Mouse (Mus musculus) myocyte (in vitro differentiated cells): ENCODE results near the gene Stra6. TPM values are rescaled to one million over a fixed set of nuclear protein-coding genes. Genes with fewer than 3 reads are reported as not detected.

ENCODE experiments used
- H3K27me3 ChIP-seq: one replicate; pipeline ENCODE4 v1.6.1; 2011; ENCODE audit not compliant: control insufficient read depth, insufficient read depth, insufficient read length
- H3K36me3 ChIP-seq: one replicate; pipeline ENCODE4 v1.6.1; 2011; ENCODE audit not compliant: control insufficient read depth, insufficient read depth
- H3K4me2 ChIP-seq: one replicate; pipeline ENCODE4 v1.6.1; 2011; ENCODE audit warnings: low read depth, control low read depth
- H3K4me3 ChIP-seq: one replicate; pipeline ENCODE4 v1.5.1; 2011; ENCODE audit warnings: mild to moderate bottlenecking, control low read depth, moderate library complexity
- H3K79me2 ChIP-seq: one replicate; pipeline ENCODE4 v1.6.1; 2011; ENCODE audit not compliant: control insufficient read depth, insufficient read depth
- H3ac ChIP-seq: one replicate; pipeline ENCODE4 v1.6.1; 2011; ENCODE audit not compliant: control insufficient read depth, insufficient read length
- CEBPB ChIP-seq: IDR thresholded peaks from 2 replicates; pipeline ENCODE4 v1.6.1; 2011; ENCODE audit warnings: mild to moderate bottlenecking, moderate library complexity; ENCODE audit not compliant: poor library complexity, insufficient read depth, severe bottlenecking
- E2F4 ChIP-seq: IDR thresholded peaks from one replicate; pipeline ENCODE4 v1.6.1; 2011; ENCODE audit warnings: mild to moderate bottlenecking, control low read depth, moderate library complexity; ENCODE audit not compliant: insufficient read depth
- MAX ChIP-seq: IDR thresholded peaks from one replicate; pipeline ENCODE4 v1.6.1; 2011; ENCODE audit warnings: low read depth, mild to moderate bottlenecking, control low read depth
- MYOD1 ChIP-seq, 3 experiments: IDR thresholded peaks; one replicate each; pipeline ENCODE4 v1.6.1; 2011; ENCODE audit warnings: control low read depth in 2 of 3, low read depth in 2 of 3, mild to moderate bottlenecking in 2 of 3, moderate library complexity in 1 of 3; ENCODE audit not compliant: insufficient read length in 2 of 3, control insufficient read depth in 1 of 3
- MYOG ChIP-seq, 3 experiments: IDR thresholded peaks; one replicate each; pipeline ENCODE4 v1.6.1; 2011; ENCODE audit warnings: control low read depth in 2 of 3, low read depth in 2 of 3, mild to moderate bottlenecking in 2 of 3; ENCODE audit not compliant: insufficient read length in 2 of 3, control insufficient read depth in 1 of 3, insufficient read depth in 1 of 3
- POLR2A ChIP-seq: IDR thresholded peaks from one replicate; pipeline ENCODE4 v1.6.1; 2011; ENCODE audit warnings: low read depth, mild to moderate bottlenecking, control low read depth, moderate library complexity; ENCODE audit not compliant: insufficient read length
- POLR2AphosphoS2 ChIP-seq: IDR thresholded peaks from one replicate; pipeline ENCODE4 v1.6.1; 2011; ENCODE audit warnings: low read depth, control low read depth; ENCODE audit not compliant: insufficient read length
- REST ChIP-seq: IDR thresholded peaks from one replicate; pipeline ENCODE4 v1.6.1; 2011; ENCODE audit warnings: mild to moderate bottlenecking, control low read depth, moderate library complexity; ENCODE audit not compliant: insufficient read depth, insufficient read length
- SRF ChIP-seq: IDR thresholded peaks from one replicate; pipeline ENCODE4 v1.6.1; 2011; ENCODE audit warnings: low read depth; ENCODE audit not compliant: control insufficient read depth, insufficient read length
- TCF12 ChIP-seq: IDR thresholded peaks from one replicate; pipeline ENCODE4 v1.6.1; 2011; ENCODE audit warnings: mild to moderate bottlenecking, control low read depth; ENCODE audit not compliant: poor library complexity, insufficient read depth, severe bottlenecking
- TCF3 ChIP-seq: IDR thresholded peaks from one replicate; pipeline ENCODE4 v1.6.1; 2011; ENCODE audit warnings: low read depth, control low read depth; ENCODE audit not compliant: insufficient read length
- USF1 ChIP-seq: IDR thresholded peaks from one replicate; pipeline ENCODE4 v1.6.1; 2011; ENCODE audit warnings: low read depth, mild to moderate bottlenecking, control low read depth, moderate library complexity
- polyA plus RNA-seq: library from polyadenylated mRNA; unstranded; fragments of >200 nt; fragmentation: generic; extraction: Trizol; gene quantifications from one replicate; pipeline ENCODE4 v1.2.1, GENCODE M21; 2012; ENCODE audit warnings: missing spikeins

Stra6 gene
- polyA plus RNA-seq, 1 experiment = 0.64 TPM

DNA sequence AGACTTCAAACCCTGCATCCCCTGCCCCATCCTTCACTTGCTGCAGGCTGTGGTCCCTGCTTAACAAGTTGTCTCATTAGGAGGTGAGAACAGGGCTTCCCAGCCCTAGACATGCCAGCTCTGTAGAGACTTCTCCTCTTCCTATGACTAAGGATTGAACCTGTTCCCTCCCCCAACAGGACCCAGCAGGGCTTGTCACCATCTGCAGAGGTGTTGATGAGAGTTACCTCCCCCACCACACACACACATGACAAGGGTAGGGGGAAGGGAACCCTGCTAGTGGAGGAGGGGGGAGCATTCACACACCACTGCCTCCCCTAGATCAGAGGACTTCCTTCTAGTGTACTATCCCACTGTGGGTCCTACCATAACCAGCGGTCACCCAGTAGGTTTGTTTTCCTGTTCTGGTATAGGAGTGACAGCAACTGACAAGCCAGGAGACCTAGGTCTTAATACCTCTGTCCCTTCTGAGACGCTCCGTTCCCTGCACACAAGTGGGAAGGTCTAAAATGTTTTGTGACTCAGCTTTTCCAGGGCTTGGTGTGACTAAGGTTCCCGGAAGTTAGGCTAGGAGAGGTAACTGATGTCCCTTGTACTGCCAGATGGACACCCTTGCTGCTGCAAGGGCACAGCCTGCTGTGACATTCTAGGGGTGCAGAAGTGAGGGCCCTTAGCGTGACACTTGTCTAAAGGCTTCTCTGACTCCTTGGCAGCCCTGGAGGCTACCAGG, 36.4 kb downstream of the Stra6 start:
- Histone ChIP-seq H3ac (no peak overlapping the region), H3K27me3 (peaks cover 10% of the 10 kb centered on the region), H3K79me2 (no peaks in the 10 kb centered on the region), H3K36me3 (no peaks in the 10 kb centered on the region), H3K4me3 (no peak overlapping the region), H3K4me2 (no peak overlapping the region)
- TF ChIP-seq MAX = no peak
- TF ChIP-seq USF1 = no peak
- TF ChIP-seq SRF = no peak
- no peak for TF ChIP-seq POLR2AphosphoS2
- no peak for TF ChIP-seq TCF3

DNA sequence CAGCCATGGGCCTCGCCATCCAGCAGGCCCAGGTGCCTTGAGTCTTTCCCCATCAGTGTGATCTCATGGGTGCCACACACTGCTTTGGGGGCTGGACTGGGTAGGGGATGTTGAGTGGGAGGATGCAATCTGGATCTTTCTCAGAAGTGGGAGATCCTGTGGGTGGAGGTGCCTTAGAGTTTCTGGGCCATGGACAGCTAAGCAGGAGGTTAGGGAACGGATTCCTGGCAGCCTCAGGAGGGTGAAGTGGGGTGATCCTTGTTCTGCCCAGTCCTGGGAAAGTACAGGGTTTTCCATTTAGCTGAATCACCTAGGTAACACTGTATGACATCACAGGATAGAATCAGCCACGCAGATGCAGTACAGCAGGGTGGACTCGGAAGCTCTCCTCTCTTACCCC, 38.4 kb downstream of the Stra6 start:
- H3K36me3 ChIP-seq = no peaks in the 10 kb centered on the region
- no peak overlapping the region for H3ac ChIP-seq
- H3K4me3 ChIP-seq = no peak overlapping the region
- no peaks in the 10 kb centered on the region for H3K79me2 ChIP-seq
- no peak overlapping the region for H3K4me2 ChIP-seq
- no peak for TF ChIP-seq SRF
- TF ChIP-seq REST = no peak
- no peak for TF ChIP-seq TCF3
- TF ChIP-seq TCF12 = no peak
- no peak for TF ChIP-seq POLR2A
- no peak for TF ChIP-seq MYOG (IDR thresholded peaks at IDR 0.05; ENCODE audit: control insufficient read depth in 1 of 3, insufficient read depth in 1 of 3, insufficient read length in 2 of 3, low read depth in 2 of 3)
- no peak for TF ChIP-seq CEBPB
- no peak for TF ChIP-seq E2F4
- TF ChIP-seq USF1 = no peak
- TF ChIP-seq POLR2AphosphoS2 = no peak
- no peak for TF ChIP-seq MAX
- TF ChIP-seq MYOD1 (IDR thresholded peaks at IDR 0.05; ENCODE audit: control insufficient read depth in 1 of 3, insufficient read length in 2 of 3, low read depth in 2 of 3) = no peak
- peaks cover 14% of the 10 kb centered on the region for H3K27me3 ChIP-seq

DNA sequence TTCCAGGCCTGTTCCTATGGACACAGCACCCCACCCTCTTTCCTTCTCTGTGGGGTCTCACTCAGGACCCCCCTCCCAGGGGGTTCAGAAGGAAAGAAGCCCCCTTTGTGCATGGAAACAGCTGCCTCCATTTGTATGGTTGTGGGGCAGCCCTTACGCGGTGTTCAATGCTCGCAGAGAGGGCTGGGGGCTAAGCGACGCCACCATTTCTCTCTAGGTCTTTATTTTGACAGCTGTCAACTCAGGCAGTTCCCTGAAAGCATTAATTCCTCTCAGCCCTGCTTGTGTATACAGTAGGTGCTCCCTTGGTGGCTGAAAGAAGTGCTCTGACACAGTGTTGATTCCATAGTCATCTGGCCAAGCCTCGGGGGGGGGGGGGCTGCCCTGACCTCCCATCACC, 40.1 kb downstream of the Stra6 start:
- Histone ChIP-seq H3K27me3 (peaks cover 14% of the 10 kb centered on the region), H3K4me3 (no peak overlapping the region), H3K4me2 (no peak overlapping the region), H3K79me2 (no peaks in the 10 kb centered on the region), H3K36me3 (no peaks in the 10 kb centered on the region), H3ac (no peak overlapping the region)
- TF ChIP-seq TCF12 (no peak), CEBPB (no peak)

DNA sequence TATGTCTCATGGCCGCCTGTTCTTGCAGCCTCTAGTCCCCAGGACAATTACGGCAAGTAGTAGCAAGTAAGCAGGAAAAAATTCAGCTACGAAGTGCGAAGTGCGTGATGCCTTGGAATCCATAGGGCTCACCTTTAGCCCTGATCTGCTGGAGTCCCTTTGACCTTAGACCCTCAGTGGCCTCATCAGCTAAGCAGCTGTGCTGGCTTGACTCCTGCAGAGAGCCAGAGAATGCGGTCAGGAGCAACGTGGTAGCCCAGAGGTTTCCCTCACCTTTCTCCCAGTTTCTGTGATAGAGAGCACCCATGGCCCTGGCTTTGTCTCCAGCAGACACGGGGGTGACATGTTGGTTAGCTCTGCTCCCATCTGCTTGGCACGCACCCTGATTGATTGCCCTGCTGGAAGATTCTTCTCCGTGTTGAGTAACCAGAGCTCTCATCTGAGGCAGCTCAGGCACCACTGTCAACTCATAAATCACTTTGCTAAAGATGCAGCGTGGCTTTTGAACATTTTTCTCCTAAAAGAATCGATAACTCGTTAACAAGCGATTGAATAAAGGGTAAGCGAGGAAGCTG, 42.1 kb downstream of the Stra6 start:
- no peak overlapping the region for H3ac ChIP-seq
- no peaks in the 10 kb centered on the region for H3K79me2 ChIP-seq
- H3K27me3 ChIP-seq = peaks cover 14% of the 10 kb centered on the region
- H3K4me3 ChIP-seq = no peak overlapping the region
- H3K36me3 ChIP-seq = no peaks in the 10 kb centered on the region
- no peak overlapping the region for H3K4me2 ChIP-seq
- TF ChIP-seq TCF3 = no peak
- TF ChIP-seq E2F4 = no peak
- no peak for TF ChIP-seq POLR2AphosphoS2
- no peak for TF ChIP-seq SRF
- TF ChIP-seq MAX = no peak
- no peak for TF ChIP-seq MYOG (IDR thresholded peaks at IDR 0.05; ENCODE audit: control insufficient read depth in 1 of 3, insufficient read depth in 1 of 3, insufficient read length in 2 of 3, low read depth in 2 of 3)
- TF ChIP-seq USF1 = no peak

DNA sequence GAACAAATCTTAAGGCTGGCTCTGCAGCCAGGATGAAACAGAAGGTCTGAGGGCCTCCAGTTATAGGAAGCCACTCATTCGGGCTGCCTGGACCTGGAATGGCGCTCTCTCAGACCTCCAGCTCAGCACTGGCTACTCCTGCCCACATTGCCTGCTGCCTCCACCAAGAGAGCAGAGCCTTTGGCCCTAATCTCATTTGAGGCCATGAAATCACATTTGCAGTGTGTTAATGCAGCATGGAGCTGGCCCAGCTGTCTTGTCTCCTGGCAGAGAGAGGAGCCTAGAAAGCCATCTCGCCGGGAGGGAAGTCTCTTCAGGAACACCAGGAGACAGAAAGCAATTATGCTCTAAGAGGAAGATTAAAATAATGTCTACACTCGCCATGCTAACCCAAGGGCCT, 43.9 kb downstream of the Stra6 start:
- no peak overlapping the region for H3K4me2 ChIP-seq
- no peak overlapping the region for H3K4me3 ChIP-seq
- no peaks in the 10 kb centered on the region for H3K79me2 ChIP-seq
- peaks cover 9% of the 10 kb centered on the region for H3K27me3 ChIP-seq
- no peak overlapping the region for H3ac ChIP-seq
- no peaks in the 10 kb centered on the region for H3K36me3 ChIP-seq
- no peak for TF ChIP-seq POLR2A
- TF ChIP-seq E2F4 = no peak
- no peak for TF ChIP-seq TCF12
- no peak for TF ChIP-seq TCF3
- no peak for TF ChIP-seq MYOG (IDR thresholded peaks at IDR 0.05; ENCODE audit: control insufficient read depth in 1 of 3, insufficient read depth in 1 of 3, insufficient read length in 2 of 3, low read depth in 2 of 3)
- no peak for TF ChIP-seq MYOD1 (IDR thresholded peaks at IDR 0.05; ENCODE audit: control insufficient read depth in 1 of 3, insufficient read length in 2 of 3, low read depth in 2 of 3)
- no peak for TF ChIP-seq USF1
- no peak for TF ChIP-seq SRF
- TF ChIP-seq POLR2AphosphoS2 = no peak
- TF ChIP-seq CEBPB = no peak
- no peak for TF ChIP-seq REST
- TF ChIP-seq MAX = no peak
